Mouse (Mus musculus) stomach, embryonic 15.5 days (tissue): ENCODE results near the gene Klk1b9. TPM values are rescaled to one million over a fixed set of nuclear protein-coding genes. Genes with fewer than 3 reads are reported as not detected.
"Not testable (repeated sequence)": the region's sequence is repeated elsewhere in the genome, so short reads cannot be mapped to it uniquely, and the experiment has no call there.

Source experiments
- ATAC-seq: fragments of 200-750 bp; cut with Nextera tagmentation; 2 replicates; pipeline ENCODE4 v1.8.0; 2017; ENCODE audit warnings: low read depth, moderate number of reproducible peaks, moderate TSS enrichment; ENCODE audit not compliant: insufficient read depth, low FRiP score
- H3K27ac ChIP-seq: fragments of 300-500 bp; sonication (generic); 2 replicates; pipeline ENCODE4 v1.5.1; 2015; ENCODE audit warnings: mild to moderate bottlenecking, inconsistent platforms
- H3K27me3 ChIP-seq: fragments of 300-500 bp; sonication (generic); replicated peaks from 2 replicates; pipeline ENCODE4 v1.6.1; 2015; ENCODE audit warnings: inconsistent platforms
- H3K36me3 ChIP-seq: fragments of 300-500 bp; sonication (generic); 2 replicates; pipeline ENCODE4 v1.6.1; 2015; ENCODE audit warnings: inconsistent platforms
- H3K4me1 ChIP-seq: fragments of 300-500 bp; sonication (generic); 2 replicates; pipeline ENCODE4 v1.6.1; 2015; ENCODE audit warnings: inconsistent platforms
- H3K4me2 ChIP-seq: fragments of 300-500 bp; sonication (generic); 2 replicates; pipeline ENCODE4 v1.6.1; 2015; ENCODE audit warnings: mild to moderate bottlenecking, inconsistent platforms
- H3K4me3 ChIP-seq: fragments of 300-500 bp; sonication (generic); replicated peaks from 2 replicates; pipeline ENCODE4 v1.5.1; 2015; ENCODE audit warnings: inconsistent platforms
- H3K9ac ChIP-seq: fragments of 300-500 bp; sonication (generic); 2 replicates; pipeline ENCODE4 v1.6.1; 2015; ENCODE audit warnings: inconsistent platforms
- H3K9me3 ChIP-seq: fragments of 300-500 bp; sonication (generic); 2 replicates; pipeline ENCODE4 v1.6.1; 2016; ENCODE audit warnings: inconsistent platforms
- WGBS: fragments of 180-500 bp; shearing (Covaris S2); methylation state at CpG from one replicate; pipeline ENCODE4 v1.1.7; 2015; 5-methylcytosine and 5-hydroxymethylcytosine counted together
- polyA plus RNA-seq: library from polyadenylated mRNA; unstranded; fragments of >200 nt; fragmentation: Nextera tagmentation; extraction: Ambion mirVana; gene quantifications from 2 replicates; pipeline ENCODE4 v1.2.1, GENCODE M21; 2015

Klk1b9 gene
- polyA plus RNA-seq, result not detected in 2 replicates

GRCm38 (mm10) chr7:43975761-43976160 lies at the start of gene Klk1b9:
Gene Klk1b9 (plus strand): TSS chr7:43976061.
- H3K36me3 ChIP-seq, H3K4me3 ChIP-seq, H3K9ac ChIP-seq, ATAC-seq, H3K4me2 ChIP-seq, H3K9me3 ChIP-seq, H3K27ac ChIP-seq, H3K27me3 ChIP-seq, H3K4me1 ChIP-seq: not testable (repeated sequence)
- WGBS, result 77% methylated on average over 1 of the region's 1 CpGs

DNA sequence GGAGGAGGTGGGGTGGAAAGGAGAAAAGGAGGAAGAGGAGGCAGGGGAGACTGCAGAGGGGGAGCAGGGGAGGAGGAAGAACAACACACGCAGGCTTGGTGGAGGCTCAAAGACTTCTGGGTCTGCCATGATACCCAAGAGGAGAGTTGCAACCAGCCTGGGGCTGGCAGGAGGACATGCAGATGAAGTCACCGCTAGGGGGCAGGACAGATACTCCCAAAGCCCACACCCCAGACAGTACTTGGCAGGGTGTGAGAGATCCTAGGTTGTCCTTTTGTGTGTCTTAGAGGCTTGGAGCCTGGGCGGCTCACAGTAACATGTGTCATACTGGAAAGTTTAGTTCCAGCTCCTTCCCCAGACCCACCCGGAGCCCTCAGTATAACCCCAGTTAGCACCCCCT lies 47.3 kb upstream of the Klk1b9 start:
- H3K27ac ChIP-seq, result no peak overlapping the region
- no peaks in the 10 kb centered on the region for H3K4me1 ChIP-seq
- no peaks in the 10 kb centered on the region for H3K36me3 ChIP-seq
- H3K9ac ChIP-seq, result no peak overlapping the region
- H3K4me2 ChIP-seq, result no peak overlapping the region
- H3K4me3 ChIP-seq, result no peak overlapping the region
- H3K9me3 ChIP-seq, result no peaks in the 10 kb centered on the region
- peak; percentile 65; the same call in 1 of the 2 replicates for ATAC-seq
- 42% methylated on average over 4 of the region's 4 CpGs for WGBS
- no peaks in the 10 kb centered on the region for H3K27me3 ChIP-seq

DNA sequence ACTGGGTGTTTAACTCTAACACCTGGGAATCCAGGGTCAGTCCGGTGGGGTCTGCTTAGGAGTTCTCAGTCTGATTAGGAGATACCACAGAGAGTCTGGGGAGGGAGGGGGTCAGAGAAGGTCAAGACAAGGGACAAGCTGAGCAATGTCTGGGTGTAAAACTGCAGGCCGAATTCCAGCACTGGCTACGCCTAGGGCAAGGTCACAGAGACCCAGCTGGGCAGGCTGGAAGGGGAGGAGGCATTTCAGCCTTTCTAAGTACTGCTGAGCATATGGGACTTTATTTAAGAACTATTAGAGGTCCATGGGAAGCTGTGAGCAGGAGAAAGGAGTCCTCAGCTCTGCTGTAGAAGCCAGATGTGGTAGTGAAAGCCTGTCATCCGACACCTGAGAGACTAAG lies 43.5 kb upstream of the Klk1b9 start:
- Histone ChIP-seq H3K9me3 (no peaks in the 10 kb centered on the region), H3K4me1 (no peaks in the 10 kb centered on the region), H3K4me3 (no peak overlapping the region), H3K27ac (no peak overlapping the region), H3K27me3 (no peaks in the 10 kb centered on the region), H3K4me2 (no peak overlapping the region), H3K9ac (no peak overlapping the region), H3K36me3 (no peaks in the 10 kb centered on the region)
- ATAC-seq, result no peak
- WGBS, result 42% methylated on average over 4 of the region's 4 CpGs

GRCm38 (mm10) chr7:43933440-43933839 lies 42.4 kb upstream of the Klk1b9 start, which contains the start of gene Klk15:
Gene Klk15 (plus strand): TSS chr7:43933740.
- no peak within 1 kb of the TSS for H3K4me3 ChIP-seq
- H3K27ac ChIP-seq, result no peak within 1 kb of the TSS
- no peaks in the 10 kb centered on the region for H3K9me3 ChIP-seq
- no peaks in the 10 kb centered on the region for H3K27me3 ChIP-seq
- no peak within 1 kb of the TSS for H3K9ac ChIP-seq
- H3K4me1 ChIP-seq, result no peaks in the 10 kb centered on the region
- WGBS, result 84% methylated on average over 3 of the region's 3 CpGs
- no peaks in the 10 kb centered on the region for H3K36me3 ChIP-seq
- H3K4me2 ChIP-seq, result no peak within 1 kb of the TSS
- no peak for ATAC-seq

- WGBS, result 38% methylated on average over 3 of the region's 3 CpGs
- H3K36me3 ChIP-seq, result no peaks in the 10 kb centered on the region
- no peak for ATAC-seq
Measured at GRCm38 (mm10) chr7:43934747-43935146, 41.1 kb upstream of the Klk1b9 start.

DNA sequence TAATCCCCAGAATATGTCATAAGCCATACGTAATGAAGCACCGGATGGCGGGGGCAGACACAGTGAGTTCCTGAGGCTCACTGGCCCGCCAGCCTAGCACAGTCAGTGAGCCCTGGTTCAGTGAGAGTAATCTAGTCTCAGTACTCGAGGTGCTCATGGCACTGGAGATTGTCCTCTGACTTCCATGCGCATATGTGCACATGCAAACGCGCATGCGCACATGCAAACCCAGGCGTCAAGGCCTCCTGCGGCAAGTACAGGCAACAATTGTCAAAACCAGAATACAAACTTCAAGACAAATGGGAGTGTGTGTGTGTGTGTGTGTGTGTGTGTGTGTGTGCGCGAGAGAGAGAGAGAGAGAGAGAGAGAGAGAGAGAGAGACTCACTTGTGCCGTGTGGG lies 39.3 kb upstream of the Klk1b9 start:
- WGBS, result 81% methylated on average over 14 of the region's 14 CpGs
- Histone ChIP-seq H3K27me3 (no peaks in the 10 kb centered on the region), H3K36me3 (no peaks in the 10 kb centered on the region), H3K4me2 (no peak overlapping the region), H3K9ac (no peak overlapping the region), H3K4me3 (no peak overlapping the region), H3K9me3 (no peaks in the 10 kb centered on the region), H3K4me1 (no peaks in the 10 kb centered on the region), H3K27ac (no peak overlapping the region)
- ATAC-seq, result no peak

More at GRCm38 (mm10) chr7:43934747-43935146, 41.1 kb upstream of the Klk1b9 start:
- Histone ChIP-seq H3K9me3 (no peaks in the 10 kb centered on the region), H3K4me2 (no peak overlapping the region), H3K4me1 (no peaks in the 10 kb centered on the region), H3K27ac (no peak overlapping the region), H3K27me3 (no peaks in the 10 kb centered on the region), H3K9ac (no peak overlapping the region), H3K4me3 (no peak overlapping the region)

- not testable (repeated sequence) for H3K9ac ChIP-seq, H3K4me3 ChIP-seq, H3K4me2 ChIP-seq, H3K27ac ChIP-seq, H3K36me3 ChIP-seq, H3K9me3 ChIP-seq, H3K4me1 ChIP-seq, H3K27me3 ChIP-seq
- WGBS, result 65% methylated on average over 3 of the region's 3 CpGs
- peak; percentile 22; the same call in 1 of the 2 replicates for ATAC-seq
Measured at GRCm38 (mm10) chr7:43942293-43942692, 33.6 kb upstream of the Klk1b9 start.

DNA sequence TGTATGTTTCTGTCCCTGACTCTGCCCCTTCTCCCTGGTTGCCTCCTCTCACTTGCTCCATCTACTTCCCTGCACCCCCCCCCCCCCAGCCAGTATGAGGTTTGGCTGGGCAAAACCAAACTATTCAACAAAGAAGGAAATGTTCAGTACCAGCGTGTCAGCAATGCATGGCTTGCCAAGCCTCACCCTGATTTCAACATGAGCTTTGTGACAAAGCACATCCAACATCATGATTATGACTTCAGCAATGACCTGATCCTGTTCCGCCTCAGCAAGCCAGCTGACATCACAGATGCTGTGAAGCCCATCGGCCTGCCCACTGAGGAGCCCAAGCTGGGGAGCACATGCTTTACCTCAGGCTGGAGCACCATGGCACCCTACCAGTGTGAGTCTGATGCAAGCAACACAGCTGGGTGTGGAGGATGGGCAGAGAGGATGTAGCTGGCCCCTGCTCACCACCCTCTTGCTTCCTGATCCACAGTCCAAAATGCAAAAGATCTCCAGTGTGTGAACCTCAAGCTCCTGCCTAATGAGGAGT lies 31.1 kb upstream of the Klk1b9 start:
- WGBS, result 71% methylated on average over 3 of the region's 3 CpGs
- H3K27ac ChIP-seq, result no peak overlapping the region

GRCm38 (mm10) chr7:43950364-43950763 lies 25.5 kb upstream of the Klk1b9 start, which contains the start of gene Klk1b8:
Gene Klk1b8 (plus strand): TSS chr7:43950664.
- Histone ChIP-seq H3K4me1 (no peaks in the 10 kb centered on the region), H3K9ac (no peak within 1 kb of the TSS), H3K4me2 (no peak within 1 kb of the TSS), H3K36me3 (no peaks in the 10 kb centered on the region), H3K27me3 (no peaks in the 10 kb centered on the region), H3K4me3 (no peak within 1 kb of the TSS), H3K27ac (no peak within 1 kb of the TSS), H3K9me3 (no peaks in the 10 kb centered on the region)
- WGBS, result 69% methylated on average over 2 of the region's 2 CpGs
- ATAC-seq, result no peak

More for the DNA sequence above, 31.1 kb upstream of the Klk1b9 start:
- H3K4me2 ChIP-seq, result no peak overlapping the region
- H3K4me3 ChIP-seq, result no peak overlapping the region
- no peaks in the 10 kb centered on the region for H3K4me1 ChIP-seq
- no peak overlapping the region for H3K9ac ChIP-seq
- H3K9me3 ChIP-seq, result no peaks in the 10 kb centered on the region
- H3K36me3 ChIP-seq, result no peaks in the 10 kb centered on the region
- no peak for ATAC-seq
- no peaks in the 10 kb centered on the region for H3K27me3 ChIP-seq

DNA sequence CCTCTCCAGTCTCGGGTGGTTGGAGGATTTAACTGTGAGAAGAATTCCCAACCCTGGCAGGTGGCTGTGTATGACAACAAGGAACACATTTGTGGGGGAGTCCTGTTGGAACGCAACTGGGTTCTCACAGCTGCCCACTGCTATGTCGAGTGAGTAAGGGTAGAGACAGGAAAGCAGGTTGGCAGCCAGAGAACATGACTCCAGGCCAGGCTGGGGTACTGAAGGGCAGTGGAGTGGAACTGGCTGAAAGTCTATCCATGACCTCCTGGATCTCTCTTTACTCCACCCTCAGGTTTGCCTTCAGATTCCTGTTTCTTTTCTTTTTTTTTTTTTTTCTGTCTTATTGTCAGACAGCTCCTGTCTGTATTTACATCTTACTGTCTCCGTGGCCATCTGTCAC lies 23.2 kb upstream of the Klk1b9 start:
- no peaks in the 10 kb centered on the region for H3K4me1 ChIP-seq
- H3K36me3 ChIP-seq, result no peaks in the 10 kb centered on the region
- WGBS, result 52% methylated on average over 4 of the region's 4 CpGs
- no peak overlapping the region for H3K4me2 ChIP-seq
- H3K9ac ChIP-seq, result no peak overlapping the region
- no peak overlapping the region for H3K27ac ChIP-seq
- H3K4me3 ChIP-seq, result no peak overlapping the region
- no peaks in the 10 kb centered on the region for H3K9me3 ChIP-seq
- no peaks in the 10 kb centered on the region for H3K27me3 ChIP-seq
- no peak for ATAC-seq

GRCm38 (mm10) chr7:43966451-43966850 lies 9.4 kb upstream of the Klk1b9 start, which contains the start of gene Klk1b1:
Gene Klk1b1 (plus strand): TSS chr7:43966751.
- ATAC-seq, result no peak
- no peaks in the 10 kb centered on the region for H3K4me1 ChIP-seq
- no peak within 1 kb of the TSS for H3K27ac ChIP-seq
- H3K36me3 ChIP-seq, result no peaks in the 10 kb centered on the region
- H3K9me3 ChIP-seq, result no peaks in the 10 kb centered on the region
- no peak within 1 kb of the TSS for H3K4me3 ChIP-seq
- H3K9ac ChIP-seq, result no peak within 1 kb of the TSS
- H3K4me2 ChIP-seq, result no peak within 1 kb of the TSS
- no peaks in the 10 kb centered on the region for H3K27me3 ChIP-seq
- 70% methylated on average over 3 of the region's 3 CpGs for WGBS

DNA sequence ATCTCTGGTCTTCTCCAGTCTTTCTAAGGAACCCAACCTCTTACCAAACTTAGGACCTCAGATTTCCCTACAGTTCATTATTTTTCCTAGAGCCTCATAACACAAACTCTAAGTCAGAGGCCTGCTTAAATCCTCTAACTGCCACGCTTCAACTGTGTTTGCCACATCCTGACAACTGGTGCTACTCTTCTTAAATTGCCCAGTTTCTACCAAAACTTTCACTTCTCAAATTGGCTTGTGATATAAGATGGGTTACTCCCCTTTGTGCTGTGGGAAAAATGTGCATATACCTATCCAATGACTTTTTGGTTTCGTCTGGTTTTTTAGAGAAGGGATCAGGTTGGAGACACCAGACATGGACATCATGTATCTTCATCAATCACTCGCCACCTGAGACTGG lies 8.8 kb upstream of the Klk1b9 start:
- no peaks in the 10 kb centered on the region for H3K27me3 ChIP-seq
- no peak overlapping the region for H3K4me2 ChIP-seq
- no peak overlapping the region for H3K4me3 ChIP-seq
- no peak overlapping the region for H3K9ac ChIP-seq
- no peaks in the 10 kb centered on the region for H3K36me3 ChIP-seq
- H3K27ac ChIP-seq, result no peak overlapping the region
- H3K9me3 ChIP-seq, result no peaks in the 10 kb centered on the region
- no peak for ATAC-seq
- H3K4me1 ChIP-seq, result no peaks in the 10 kb centered on the region
- WGBS, result 82% methylated on average over 3 of the region's 3 CpGs

DNA sequence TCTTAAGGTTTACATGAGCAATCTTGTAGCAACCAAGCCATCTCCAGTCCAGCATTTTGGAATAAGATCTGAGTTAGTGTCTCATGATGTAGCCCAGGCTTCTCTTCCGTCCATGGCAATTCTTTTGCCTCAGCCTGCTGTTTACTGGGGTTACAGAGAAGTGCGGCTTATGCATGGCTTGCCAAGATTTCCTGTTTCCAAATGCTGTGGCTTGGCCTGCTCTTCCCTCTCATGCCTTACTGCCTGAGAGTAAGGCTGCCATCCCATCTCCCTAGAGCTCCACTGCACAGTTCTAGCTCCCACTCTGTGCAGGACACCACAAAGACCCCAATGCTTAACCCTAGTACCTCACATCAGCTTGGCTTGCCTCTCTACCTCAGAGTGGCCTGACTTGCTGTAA lies 8.2 kb upstream of the Klk1b9 start:
- 76% methylated on average over 2 of the region's 2 CpGs for WGBS

More for the DNA sequence above, 8.2 kb upstream of the Klk1b9 start:
- no peak overlapping the region for H3K4me3 ChIP-seq
- H3K9ac ChIP-seq, result no peak overlapping the region
- H3K4me1 ChIP-seq, result no peaks in the 10 kb centered on the region
- no peak for ATAC-seq
- H3K27ac ChIP-seq, result no peak overlapping the region
- no peak overlapping the region for H3K4me2 ChIP-seq
- no peaks in the 10 kb centered on the region for H3K9me3 ChIP-seq
- no peaks in the 10 kb centered on the region for H3K27me3 ChIP-seq
- H3K36me3 ChIP-seq, result no peaks in the 10 kb centered on the region
